Mouse (Mus musculus): Measurements from ENCODE around the gene Trak1.

Trak1 gene

DNA sequence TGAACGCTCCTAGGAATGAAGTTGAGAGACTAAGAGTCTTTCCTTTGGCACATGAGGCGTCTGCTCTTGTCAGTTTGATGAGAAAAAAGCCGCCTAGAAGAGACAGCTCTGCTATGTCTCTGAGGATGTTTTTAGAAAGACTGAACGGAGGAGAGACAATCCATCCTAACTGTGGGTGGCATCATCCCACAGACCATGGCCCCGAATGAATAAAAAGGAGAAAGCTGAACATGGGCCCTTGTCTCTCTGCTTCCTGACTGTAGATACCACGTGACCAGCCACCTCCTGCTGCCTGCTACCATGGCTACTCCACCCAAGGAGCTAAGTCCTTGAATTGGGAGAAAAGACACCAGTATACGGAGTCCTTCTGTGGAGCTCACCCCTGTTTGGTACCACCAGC, 189.9 kb downstream of the Trak1 start:
- DNase-seq (ENCODE audit: low spot score) = no peak

DNA sequence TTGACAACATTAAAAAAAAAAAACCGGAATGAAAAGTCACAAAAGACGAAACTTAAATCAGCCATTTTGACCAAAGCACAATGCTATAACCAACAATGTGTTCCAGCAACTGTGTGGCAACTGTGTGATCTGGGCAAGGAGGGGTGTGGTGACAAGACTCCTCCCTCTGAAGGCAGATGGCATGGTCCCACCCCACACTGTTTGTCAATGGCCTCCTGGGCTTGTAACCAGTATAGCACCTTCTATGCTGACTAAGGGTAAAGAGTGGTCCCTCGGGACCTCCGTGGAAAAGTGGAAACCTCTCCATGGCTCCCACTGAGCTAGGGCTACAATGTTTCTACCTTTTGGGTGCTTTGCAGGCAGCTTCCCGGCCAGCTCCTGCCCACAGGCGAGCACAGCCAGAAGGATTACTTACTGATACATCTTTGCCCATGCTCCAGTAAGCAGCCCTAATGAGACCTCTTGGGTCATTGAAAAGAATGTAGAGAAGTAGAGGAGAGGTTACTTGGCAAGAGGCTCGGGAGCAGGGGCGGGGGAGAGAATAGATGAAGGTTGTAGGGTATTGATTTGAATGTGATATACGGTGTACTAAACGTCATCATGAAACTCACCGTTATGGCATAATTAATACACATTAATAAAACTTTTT, 194.4 kb downstream of the Trak1 start:
- DNase-seq (ENCODE audit: low spot score) = peak; percentile 83

DNA sequence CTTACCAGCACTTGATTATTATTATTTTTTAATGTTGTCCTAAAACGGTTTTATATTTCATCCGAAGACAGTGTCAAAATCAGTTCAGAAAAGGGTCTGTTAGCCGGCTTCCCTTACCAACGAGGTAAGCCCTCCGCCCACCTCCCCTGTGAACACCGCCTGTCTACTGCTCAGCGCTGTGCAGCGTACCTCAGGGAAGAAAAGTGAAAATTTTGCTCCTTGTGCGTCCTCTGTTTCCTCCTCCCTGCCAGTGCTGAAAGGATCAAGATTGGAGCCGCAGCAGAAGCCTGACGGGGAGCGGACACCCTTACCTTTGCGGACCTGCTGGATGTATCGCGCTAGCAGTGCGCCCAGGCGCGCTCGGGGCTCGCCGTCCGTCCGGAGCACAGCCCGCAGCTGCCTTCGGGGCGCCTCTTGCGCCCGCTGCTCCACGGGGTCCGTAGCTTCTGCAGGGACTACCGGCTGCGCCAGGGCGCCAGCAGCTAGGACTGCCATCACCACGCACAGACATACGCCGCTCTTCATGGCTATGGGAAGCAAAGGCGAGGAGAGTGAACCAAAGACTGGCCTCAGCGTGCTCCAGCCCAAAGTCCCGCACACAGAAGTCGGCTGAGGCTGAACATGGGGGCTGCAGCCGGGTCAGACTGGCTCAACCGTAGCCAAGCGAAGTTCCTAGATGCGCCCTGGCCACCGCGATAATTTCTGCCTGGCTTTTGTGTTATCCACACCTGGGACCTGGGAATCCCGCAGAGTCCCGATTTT, 196.9 kb downstream of the Trak1 start:
- no peak for DNase-seq (ENCODE audit: low spot score)

DNA sequence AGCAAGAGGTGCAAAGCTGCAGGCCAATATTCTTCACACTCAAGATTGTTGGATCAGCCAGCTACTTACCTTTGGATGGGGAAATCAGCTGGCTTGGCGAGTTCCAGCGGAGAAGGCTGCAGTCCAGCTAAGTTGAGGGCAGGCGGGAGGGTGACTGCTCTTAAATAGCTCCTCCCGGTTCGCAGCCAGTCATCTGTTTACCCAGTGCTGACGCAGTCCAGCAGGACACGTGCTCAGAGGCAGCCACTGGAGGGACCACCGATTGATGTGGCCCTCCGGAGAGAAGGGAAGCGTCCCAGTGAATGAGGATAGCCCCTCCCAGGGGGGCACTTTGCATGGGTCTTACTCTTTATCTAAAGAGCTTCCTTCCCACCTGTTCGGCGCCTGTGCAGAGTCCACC, 198.2 kb downstream of the Trak1 start, which contains the start of gene Cck:
Gene Cck, minus strand, starts transcription at position 166 of the 400 bp plus-strand sequence.
- DNase-seq (ENCODE audit: low spot score) = no peak

DNA sequence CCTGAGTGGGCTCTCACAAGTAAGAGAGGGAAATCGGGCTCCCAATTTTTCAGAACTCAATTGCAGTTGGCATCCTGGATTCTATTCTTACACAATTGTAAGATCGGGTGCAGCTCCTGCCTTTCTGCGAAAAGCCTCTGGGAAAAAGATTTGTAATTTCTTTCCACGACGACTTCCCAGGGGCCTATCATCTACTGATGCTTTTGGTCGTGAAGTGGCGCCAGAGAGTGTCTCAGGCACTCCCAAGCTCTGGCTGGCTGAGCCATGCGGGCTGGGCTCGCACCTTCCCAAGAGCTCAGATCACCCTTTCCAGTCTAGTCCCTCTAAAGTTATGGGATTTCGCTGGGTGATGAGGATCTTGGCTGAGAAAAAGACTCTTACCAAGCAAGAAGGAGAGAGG, 198.8 kb downstream of the Trak1 start:
- DNase-seq (ENCODE audit: low spot score) = no peak

DNA sequence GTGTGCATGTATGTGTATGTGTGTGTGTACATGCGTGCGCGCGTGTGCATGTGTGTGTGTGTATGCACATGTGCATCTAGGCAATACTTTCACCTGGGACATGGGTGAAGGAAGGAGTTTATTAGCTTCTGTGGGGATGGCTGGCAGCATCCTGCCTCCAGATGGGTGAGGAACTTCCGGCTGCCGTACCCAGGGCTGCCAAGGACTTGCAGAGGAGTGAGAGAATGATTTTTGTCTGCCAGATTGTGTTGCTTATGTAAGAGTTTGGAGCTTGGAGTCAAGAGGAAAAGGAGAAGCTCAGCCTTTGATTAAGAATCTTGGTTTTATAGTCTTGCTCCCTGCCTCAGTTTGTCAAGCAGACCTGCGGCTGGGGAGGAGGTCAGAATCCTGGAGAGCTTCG, 208.0 kb downstream of the Trak1 start:
- no peak for DNase-seq (ENCODE audit: low spot score)

DNA sequence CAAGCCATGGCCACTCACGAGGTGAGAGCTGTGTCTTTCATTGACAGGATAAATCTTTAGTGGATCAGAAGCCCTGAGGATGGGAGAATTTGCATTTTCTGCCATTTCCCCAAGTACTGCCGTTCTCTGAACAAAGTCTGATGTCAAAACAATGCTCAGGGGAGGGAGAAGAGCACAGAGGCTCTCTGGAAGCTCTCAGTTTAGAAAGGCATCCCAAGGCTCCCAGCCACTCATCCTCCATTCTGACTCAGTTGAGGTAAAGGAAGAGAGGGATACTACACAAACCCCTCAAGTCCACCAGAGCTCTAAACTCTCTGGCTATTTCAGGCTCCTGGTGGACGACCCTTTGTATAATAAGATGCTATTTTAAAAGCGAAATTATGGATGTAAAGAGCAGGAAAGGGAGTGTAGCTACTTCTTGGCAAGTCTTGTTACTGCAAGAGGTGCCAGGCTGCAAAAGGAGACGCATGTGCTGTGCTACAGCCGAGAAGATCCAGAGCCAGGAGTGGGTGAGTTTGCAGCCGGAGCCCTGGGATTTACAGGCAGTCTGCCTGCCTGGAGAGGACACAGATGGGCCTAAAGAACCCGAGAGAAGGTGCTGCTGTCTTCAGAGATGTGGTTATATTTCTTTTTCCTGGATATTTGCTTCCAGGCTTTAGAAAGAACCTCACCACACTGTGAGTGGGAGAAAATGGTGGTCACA, 209.3 kb downstream of the Trak1 start:
- no peak for DNase-seq (ENCODE audit: low spot score)

DNA sequence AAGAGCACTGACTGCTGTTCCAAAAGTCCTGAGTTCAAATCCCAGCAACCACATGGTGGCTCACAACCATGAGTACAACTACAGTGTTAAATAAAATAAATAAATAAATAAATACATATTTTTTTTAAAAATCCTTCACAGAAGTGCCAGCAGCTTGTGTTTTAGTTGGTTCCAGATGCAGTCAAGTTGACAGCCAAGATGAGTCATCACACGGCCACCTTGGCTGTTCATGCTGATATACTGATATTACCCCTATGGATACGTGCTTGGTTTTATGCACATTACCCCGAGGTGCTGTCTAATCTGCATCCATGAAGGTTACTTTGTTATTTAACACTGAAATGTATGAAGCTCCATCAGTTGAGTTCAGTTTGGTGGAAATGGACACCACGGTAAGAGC, 214.6 kb downstream of the Trak1 start:
- no peak for DNase-seq (ENCODE audit: low spot score)

DNA sequence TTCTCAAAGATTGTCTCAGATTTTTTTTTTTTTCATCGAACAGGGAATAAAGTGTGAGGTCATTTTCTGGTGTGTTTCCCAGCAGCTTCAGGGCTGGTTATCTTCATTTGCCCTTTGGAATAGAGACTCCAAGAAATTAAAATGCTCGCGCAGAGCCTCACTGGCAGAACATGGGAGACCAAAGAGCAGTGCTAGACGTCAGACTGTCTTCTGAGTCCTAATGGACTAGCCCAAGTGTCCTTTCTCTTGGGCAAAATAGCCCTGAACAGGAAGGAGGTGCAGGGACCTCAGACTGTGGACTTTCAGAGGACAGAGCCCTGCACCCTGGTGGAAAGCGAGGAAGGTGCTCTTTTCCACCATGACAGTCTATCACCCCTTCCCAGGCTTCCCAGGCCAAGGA, 217.2 kb downstream of the Trak1 start:
- no peak for DNase-seq (ENCODE audit: low spot score)

DNA sequence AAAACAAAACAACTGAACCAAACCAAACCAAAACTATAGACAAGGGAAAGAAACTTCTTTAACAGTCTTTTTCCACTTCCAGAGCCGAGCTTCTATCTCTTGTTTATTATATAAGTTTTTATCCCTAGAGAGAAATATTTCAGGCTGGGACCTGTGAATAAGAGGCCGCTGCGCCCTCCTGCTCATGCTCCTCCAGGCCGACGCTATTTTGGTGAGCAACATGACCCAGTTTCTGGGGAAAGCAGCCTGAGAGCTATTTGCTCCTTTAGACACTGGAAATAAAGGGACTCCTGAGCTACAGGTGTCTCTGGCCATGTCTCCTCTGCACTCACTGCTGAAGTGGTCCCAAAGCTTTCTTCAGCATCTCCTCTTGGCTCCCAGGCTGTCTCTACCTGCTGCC, 222.7 kb downstream of the Trak1 start:
- no peak for DNase-seq (ENCODE audit: low spot score)

Measured in testis, postnatal 14 days (tissue).